Mouse (Mus musculus) stomach, postnatal 0 days (tissue): Measurements from ENCODE around the gene Ifrd2. TPM values are rescaled to one million over a fixed set of nuclear protein-coding genes. Genes with fewer than 3 reads are reported as not detected.

ENCODE experiments used
- ATAC-seq: fragments of 200-750 bp; cut with Nextera tagmentation; 2 replicates; pipeline ENCODE4 v1.8.0; 2017; ENCODE audit not compliant: low FRiP score, low TSS enrichment
- DNase-seq: peaks from one replicate; pipeline ENCODE4 v3.0.0-alpha.2; 2016; ENCODE audit warnings: low spot score
- H3K27ac ChIP-seq: fragments of 300-500 bp; sonication (generic); replicated peaks from 2 replicates; pipeline ENCODE4 v1.5.1; 2014; ENCODE audit warnings: mild to moderate bottlenecking, control low read depth
- H3K27me3 ChIP-seq: fragments of 300-500 bp; sonication (generic); 2 replicates; pipeline ENCODE4 v1.6.1; 2014; ENCODE audit warnings: low read length; ENCODE audit not compliant: control insufficient read depth, insufficient read depth
- H3K36me3 ChIP-seq: fragments of 300-500 bp; sonication (generic); 2 replicates; pipeline ENCODE4 v1.6.1; 2014; ENCODE audit warnings: low read length, mixed read lengths; ENCODE audit not compliant: control insufficient read depth, insufficient read depth
- H3K4me1 ChIP-seq: fragments of 300-500 bp; sonication (generic); replicated peaks from 2 replicates; pipeline ENCODE4 v1.6.1; 2014; ENCODE audit warnings: antibody characterized with exemption; ENCODE audit not compliant: control insufficient read depth, insufficient read depth
- H3K4me2 ChIP-seq: fragments of 300-500 bp; sonication (generic); replicated peaks from 2 replicates; pipeline ENCODE4 v1.6.1; 2014; ENCODE audit warnings: low read depth, mild to moderate bottlenecking, control low read depth, moderate library complexity
- H3K4me3 ChIP-seq: fragments of 300-500 bp; sonication (generic); 2 replicates; pipeline ENCODE4 v1.5.1; 2014; ENCODE audit warnings: low read depth, low read length, control low read depth
- H3K9ac ChIP-seq: fragments of 300-500 bp; sonication (generic); 2 replicates; pipeline ENCODE4 v1.6.1; 2014; ENCODE audit warnings: mild to moderate bottlenecking, low read length, control low read depth, mixed read lengths
- H3K9me3 ChIP-seq: fragments of 300-500 bp; sonication (generic); 2 replicates; pipeline ENCODE4 v1.6.1; 2016; ENCODE audit warnings: low read length; ENCODE audit not compliant: control insufficient read depth
- CTCF ChIP-seq: IDR thresholded peaks from 2 replicates; pipeline ENCODE4 v1.5.1; 2016; ENCODE audit warnings: antibody characterized with exemption, low read depth, mild to moderate bottlenecking, moderate library complexity
- EP300 ChIP-seq: optimal IDR thresholded peaks from 2 replicates; pipeline ENCODE3; 2016; ENCODE audit warnings: antibody characterized with exemption
- WGBS: fragments of 180-500 bp; shearing (Covaris S2); extraction: QIAGEN DNeasy Blood & Tissue Kit; methylation state at CpG from one replicate; pipeline ENCODE4 v1.1.7; 2014; 5-methylcytosine and 5-hydroxymethylcytosine counted together
- polyA plus RNA-seq: library from polyadenylated mRNA; unstranded; fragments of >200 nt; fragmentation: Nextera tagmentation; extraction: Ambion mirVana; gene quantifications from 2 replicates; pipeline ENCODE4 v1.2.1, GENCODE M21; 2015

The Ifrd2 gene
- polyA plus RNA-seq, 1 experiment from 2014 or later: 35.5 TPM

DNA sequence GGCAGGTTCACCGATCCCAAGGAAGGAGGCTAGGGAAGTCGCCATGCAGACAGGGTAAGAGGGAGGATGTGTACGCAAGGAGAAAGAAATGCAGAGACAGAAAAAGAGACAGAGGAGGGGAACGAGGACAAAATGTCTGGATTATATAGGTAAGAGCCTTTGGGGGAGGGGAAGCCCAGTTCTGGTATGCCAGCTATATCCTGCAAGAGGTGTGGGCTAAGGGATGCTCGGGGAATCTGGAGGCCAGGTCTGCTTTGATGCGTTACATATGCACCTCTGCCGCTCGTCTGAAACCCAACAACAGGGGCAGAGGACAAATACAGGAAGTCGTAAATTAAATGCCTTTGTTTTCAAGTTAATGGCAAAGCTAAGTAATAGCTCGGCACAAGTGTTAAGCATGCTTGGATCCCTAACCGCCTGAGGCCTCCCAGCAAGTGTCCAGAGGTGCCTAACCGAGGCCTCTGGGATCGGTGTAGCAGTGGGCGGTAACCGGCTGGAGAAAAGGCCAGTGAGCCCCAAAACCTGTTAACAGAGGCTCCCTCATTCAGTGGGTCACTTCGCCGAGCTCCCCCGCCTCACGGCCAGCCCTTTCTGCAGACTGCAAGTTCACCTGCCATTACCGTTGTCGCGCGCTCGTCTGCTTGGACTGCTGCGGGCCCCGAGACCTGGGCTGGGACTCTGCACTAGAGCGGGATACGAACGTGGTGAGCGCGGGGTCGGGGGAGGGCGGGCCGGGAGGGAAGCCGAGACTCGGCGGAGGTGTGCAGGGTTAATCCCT lies 33.7 kb upstream of the Ifrd2 start:
- Histone ChIP-seq H3K4me1 (peaks cover 22% of the 10 kb centered on the region), H3K4me3 (peak overlapping the region; percentile 69), H3K4me2 (peak overlapping the region; percentile 83), H3K9me3 (no peaks in the 10 kb centered on the region), H3K36me3 (peaks cover 16% of the 10 kb centered on the region), H3K27ac (peak overlapping the region; percentile 78), H3K9ac (peak overlapping the region; percentile 58), H3K27me3 (no peaks in the 10 kb centered on the region)
- whole genome bisulfite sequencing: 7% methylated on average over 37 of the region's 37 CpGs
- TF ChIP-seq CTCF (no peak), EP300 (no peak)
- no peak for DNase-seq
- ATAC-seq: peak; percentile 33; the same call in 1 of the 2 replicates

DNA sequence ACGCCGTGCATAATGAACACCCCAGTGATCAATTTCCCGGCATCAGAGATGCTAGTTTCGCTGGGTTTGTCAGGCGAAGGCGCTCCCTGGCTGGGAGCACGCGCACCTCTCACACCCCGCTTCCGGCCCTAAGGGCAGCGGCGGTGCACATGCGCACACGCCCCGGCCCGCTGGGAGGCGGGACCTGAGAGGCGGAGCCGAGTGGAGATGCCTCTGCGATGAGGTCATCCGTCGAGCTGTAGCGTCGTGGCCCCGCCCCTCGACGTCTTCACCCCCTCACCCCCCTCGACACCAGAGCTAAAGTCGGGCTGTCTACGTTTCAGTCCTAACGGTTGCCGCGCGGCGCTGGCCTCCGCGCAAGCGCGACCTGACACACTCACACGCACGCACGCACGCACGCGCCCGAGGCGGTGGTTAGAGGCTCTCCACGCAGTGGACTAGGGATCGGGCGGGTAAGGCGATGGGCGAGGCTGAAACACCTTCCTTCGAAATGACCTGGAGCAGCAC lies 33.1 kb upstream of the Ifrd2 start:
- H3K4me1 ChIP-seq: peaks cover 22% of the 10 kb centered on the region
- peaks cover 22% of the 10 kb centered on the region for H3K36me3 ChIP-seq
- H3K4me3 ChIP-seq: peak overlapping the region; percentile 69
- no peaks in the 10 kb centered on the region for H3K9me3 ChIP-seq
- TF ChIP-seq EP300: no peak
- no peak; the same call in 1 of the 2 replicates for TF ChIP-seq CTCF
- peak; percentile 91 for ATAC-seq
- WGBS: under 1% methylated on average over 45 of the region's 53 CpGs
- H3K27ac ChIP-seq: peak overlapping the region; percentile 97
- peak overlapping the region; percentile 83 for H3K4me2 ChIP-seq
- peak overlapping the region; percentile 85 for H3K9ac ChIP-seq
- no peaks in the 10 kb centered on the region for H3K27me3 ChIP-seq
- DNase-seq: peak; percentile 98

GRCm38 (mm10) chr9:107555031-107555457 lies 32.4 kb upstream of the Ifrd2 start:
- ATAC-seq (peak; percentile 9), DNase-seq (peak; percentile 72)
- H3K4me1 ChIP-seq: peaks cover 22% of the 10 kb centered on the region
- H3K27ac ChIP-seq: peak overlapping the region; percentile 97
- H3K36me3 ChIP-seq: peaks cover 25% of the 10 kb centered on the region
- H3K4me2 ChIP-seq: peak overlapping the region; percentile 83
- peak overlapping the region; percentile 69 for H3K4me3 ChIP-seq
- under 1% methylated on average over 23 of the region's 23 CpGs for WGBS
- TF ChIP-seq CTCF (no peak; the same call in 1 of the 2 replicates), EP300 (no peak)
- H3K9me3 ChIP-seq: no peaks in the 10 kb centered on the region
- H3K9ac ChIP-seq: peak overlapping the region; percentile 85
- H3K27me3 ChIP-seq: no peaks in the 10 kb centered on the region

DNA sequence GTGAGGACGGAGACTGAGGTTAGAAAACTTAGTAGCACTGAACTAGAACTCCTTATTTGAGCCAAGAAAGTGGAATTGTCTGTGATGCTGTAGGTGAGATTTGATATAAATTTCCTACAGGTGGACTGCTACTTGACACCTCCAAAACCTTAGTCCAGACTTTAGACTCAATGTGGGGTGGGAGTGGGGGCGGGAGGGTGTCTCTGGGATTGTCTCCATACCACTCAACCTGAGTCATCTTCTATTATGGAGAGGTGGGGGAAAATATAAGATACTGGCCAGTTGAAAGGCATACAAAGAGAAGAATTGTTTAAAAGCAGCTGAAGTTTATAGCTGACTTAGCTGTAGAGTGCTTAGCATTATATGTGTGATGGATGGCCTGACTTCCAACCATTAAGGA lies 31.7 kb upstream of the Ifrd2 start:
- no peak for TF ChIP-seq CTCF
- TF ChIP-seq EP300: no peak
- H3K9me3 ChIP-seq: no peaks in the 10 kb centered on the region
- DNase-seq: no peak
- 25% methylated on average over 2 of the region's 2 CpGs for WGBS
- H3K27ac ChIP-seq: peak overlapping the region; percentile 97
- no peak for ATAC-seq
- peaks cover 25% of the 10 kb centered on the region for H3K36me3 ChIP-seq
- H3K27me3 ChIP-seq: no peaks in the 10 kb centered on the region
- peaks cover 21% of the 10 kb centered on the region for H3K4me1 ChIP-seq
- H3K4me2 ChIP-seq: peak overlapping the region; percentile 83
- H3K4me3 ChIP-seq: peak overlapping the region; percentile 69
- peak overlapping the region; percentile 85 for H3K9ac ChIP-seq

DNA sequence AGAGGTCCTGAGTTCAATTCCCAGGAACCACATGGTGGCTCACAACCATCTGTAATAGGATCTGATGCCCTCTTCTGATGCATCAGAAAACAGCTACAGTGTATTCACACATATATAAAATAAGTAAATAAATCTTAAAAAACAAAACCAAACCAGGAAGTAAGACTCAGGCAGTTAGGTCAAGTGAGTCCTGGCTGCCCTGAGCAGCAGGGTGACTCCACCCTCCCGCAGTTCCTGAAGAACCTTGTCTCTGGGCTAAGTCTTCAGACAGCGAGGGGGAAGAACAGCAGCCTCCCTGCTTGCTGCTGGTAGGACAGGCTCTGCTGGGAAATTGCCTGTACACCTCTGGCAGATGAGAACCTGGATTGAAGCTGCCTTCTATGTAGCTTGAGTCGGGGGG lies 31.1 kb upstream of the Ifrd2 start:
- H3K9ac ChIP-seq: peak overlapping the region; percentile 31; the same call in 1 of the 2 replicates
- H3K4me3 ChIP-seq: peak overlapping the region; percentile 69
- DNase-seq: no peak

More for the DNA sequence above, 31.1 kb upstream of the Ifrd2 start:
- TF ChIP-seq CTCF: no peak
- TF ChIP-seq EP300: no peak
- Histone ChIP-seq H3K4me1 (peaks cover 17% of the 10 kb centered on the region), H3K9me3 (no peaks in the 10 kb centered on the region), H3K36me3 (peaks cover 28% of the 10 kb centered on the region), H3K27ac (peak overlapping the region; percentile 97), H3K27me3 (no peaks in the 10 kb centered on the region), H3K4me2 (peak overlapping the region; percentile 83)
- no peak for ATAC-seq
- WGBS: 56% methylated on average over 3 of the region's 3 CpGs
